Mouse (Mus musculus): Measurements from ENCODE around the gene Hdc. TPM values are rescaled to one million over a fixed set of nuclear protein-coding genes. Genes with fewer than 3 reads are reported as not detected.

Gene Hdc
- polyA plus RNA-seq, 1 experiment from 2014 or later = 3.0 TPM

Other genes starting within 250 kb of the Hdc start
- 0.27 and 0.29 TPM in 2 replicates for gene Atp8b4, start 118.6 kb downstream of the Hdc start, polyA plus RNA-seq (2015; fragmentation: Nextera tagmentation; extraction: Ambion mirVana)
- gene Slc27a2, start 66.9 kb downstream of the Hdc start, polyA plus RNA-seq (2015; fragmentation: Nextera tagmentation; extraction: Ambion mirVana) = 3.0 and 3.3 TPM in 2 replicates
- gene Gabpb1, start 57.0 kb upstream of the Hdc start, polyA plus RNA-seq (2015; fragmentation: Nextera tagmentation; extraction: Ambion mirVana) = 36.3 and 39.6 TPM in 2 replicates
- 35.9 and 36.9 TPM in 2 replicates for gene Usp8, start 88.0 kb upstream of the Hdc start, polyA plus RNA-seq (2015; fragmentation: Nextera tagmentation; extraction: Ambion mirVana)
- gene Usp50, start 164.2 kb upstream of the Hdc start, polyA plus RNA-seq (2015; fragmentation: Nextera tagmentation; extraction: Ambion mirVana) = 1.7 and 2.1 TPM in 2 replicates

All from intestine, embryonic 15.5 days (tissue).